Mouse (Mus musculus) thymus, adult 2 months (tissue): ENCODE measurements around the gene Cnn3. TPM values are rescaled to one million over a fixed set of nuclear protein-coding genes. Genes with fewer than 3 reads are reported as not detected.

Experiments
- DNase-seq: peaks from one replicate; pipeline ENCODE4 v3.0.0; 2021
- H3K27ac ChIP-seq: fragments of 200-500 bp; 2 replicates; pipeline ENCODE4 v1.5.1; 2012; ENCODE audit warnings: low read length, control low read depth; ENCODE audit not compliant: control insufficient read depth, insufficient read depth
- H3K27me3 ChIP-seq: fragments of 200-500 bp; 2 replicates; pipeline ENCODE4 v1.6.1; 2012; ENCODE audit warnings: mild to moderate bottlenecking, low read length, moderate library complexity, mixed read lengths; ENCODE audit not compliant: control insufficient read depth, insufficient read depth
- H3K36me3 ChIP-seq: fragments of 200-500 bp; 2 replicates; pipeline ENCODE4 v1.6.1; 2012; ENCODE audit warnings: mild to moderate bottlenecking, low read length, moderate library complexity; ENCODE audit not compliant: control insufficient read depth, insufficient read depth
- H3K4me1 ChIP-seq: fragments of 200-500 bp; replicated peaks from 2 replicates; pipeline ENCODE4 v1.6.1; 2012; ENCODE audit warnings: low read length; ENCODE audit not compliant: control insufficient read depth, insufficient read depth
- H3K4me3 ChIP-seq: fragments of 200-500 bp; 2 replicates; pipeline ENCODE4 v1.5.1; 2012; ENCODE audit warnings: mild to moderate bottlenecking, low read length, control low read depth, moderate library complexity; ENCODE audit not compliant: control insufficient read depth, insufficient read depth
- CTCF ChIP-seq: fragments of 200-500 bp; IDR thresholded peaks from 2 replicates; pipeline ENCODE4 v1.5.1; 2012; ENCODE audit warnings: mild to moderate bottlenecking, control low read depth, low read length, moderate library complexity, borderline replicate concordance; ENCODE audit not compliant: control insufficient read depth, poor library complexity, insufficient read depth; ENCODE audit errors: extremely low read depth
- POLR2A ChIP-seq: fragments of 200-500 bp; IDR thresholded peaks from 2 replicates; pipeline ENCODE4 v1.6.1; 2012; ENCODE audit warnings: mild to moderate bottlenecking, low read length, control low read depth, moderate library complexity; ENCODE audit not compliant: control insufficient read depth, poor library complexity, insufficient read depth; ENCODE audit errors: extremely low read depth
- WGBS: fragments of 180-500 bp; shearing (Covaris S2); methylation state at CpG from one replicate; pipeline ENCODE4 v1.1.7; 2018; 5-methylcytosine and 5-hydroxymethylcytosine counted together
- polyA plus RNA-seq: library from polyadenylated mRNA; depleted of rRNA; stranded (reverse); fragments of >200 nt; gene quantifications from 2 replicates; pipeline ENCODE4 v1.2.3, GENCODE M21; 2012; rRNA removed

Cnn3 gene
- polyA plus RNA-seq = 199 and 212 TPM in 2 replicates

DNA sequence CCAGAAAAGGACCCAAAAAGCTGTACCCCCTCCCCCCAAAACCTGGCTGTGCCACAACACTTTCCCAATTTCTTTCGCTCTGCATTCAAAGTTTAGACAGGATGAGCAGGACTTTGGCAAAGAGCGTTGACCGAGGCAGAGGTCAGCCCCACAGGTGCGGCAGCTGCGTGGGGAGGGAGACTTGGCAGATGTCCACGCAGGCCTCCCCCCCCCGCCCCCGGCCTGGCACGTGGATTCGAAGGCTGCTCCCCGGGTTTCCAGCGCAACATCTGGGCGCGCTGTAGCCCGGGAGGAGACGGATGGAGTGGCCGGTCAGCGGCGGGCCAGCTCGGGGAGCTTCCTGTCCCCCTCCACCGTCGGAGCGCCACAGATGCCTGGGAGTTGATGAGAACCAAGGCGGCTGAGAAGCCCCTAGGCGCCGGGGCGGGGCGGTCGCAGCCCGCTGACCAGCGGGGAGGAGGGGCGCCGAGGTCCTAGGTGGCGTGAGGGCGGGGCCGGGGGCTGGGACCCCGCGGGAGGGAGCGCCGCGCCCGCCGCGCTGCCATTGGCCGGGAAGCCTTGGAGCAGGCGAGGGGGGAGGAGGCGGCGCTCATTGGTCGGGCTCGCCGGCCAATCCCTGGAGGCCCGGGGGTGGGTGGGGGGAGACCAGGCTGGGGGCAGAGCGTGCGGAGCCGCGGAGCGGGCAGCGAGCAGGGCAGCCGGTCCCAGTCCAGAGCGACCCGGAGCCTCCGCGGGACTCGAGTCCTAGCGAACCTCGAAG is at the start of gene Cnn3:
Gene Cnn3, plus strand, starts transcription at position 637 of the 760 bp plus-strand sequence.
- no peaks in the 10 kb centered on the region for H3K27me3 ChIP-seq
- peak; percentile 85 for DNase-seq
- H3K36me3 ChIP-seq = no peaks in the 10 kb centered on the region
- H3K27ac ChIP-seq = no peak within 1 kb of the TSS; the same call in 1 of the 2 replicates
- peaks cover 16% of the 10 kb centered on the region for H3K4me1 ChIP-seq
- under 1% methylated on average over 63 of the region's 66 CpGs for WGBS
- peak; percentile 57; the same call in 1 of the 2 replicates for TF ChIP-seq POLR2A
- TF ChIP-seq CTCF = no peak
- H3K4me3 ChIP-seq = peak within 1 kb of the TSS; percentile 88

DNA sequence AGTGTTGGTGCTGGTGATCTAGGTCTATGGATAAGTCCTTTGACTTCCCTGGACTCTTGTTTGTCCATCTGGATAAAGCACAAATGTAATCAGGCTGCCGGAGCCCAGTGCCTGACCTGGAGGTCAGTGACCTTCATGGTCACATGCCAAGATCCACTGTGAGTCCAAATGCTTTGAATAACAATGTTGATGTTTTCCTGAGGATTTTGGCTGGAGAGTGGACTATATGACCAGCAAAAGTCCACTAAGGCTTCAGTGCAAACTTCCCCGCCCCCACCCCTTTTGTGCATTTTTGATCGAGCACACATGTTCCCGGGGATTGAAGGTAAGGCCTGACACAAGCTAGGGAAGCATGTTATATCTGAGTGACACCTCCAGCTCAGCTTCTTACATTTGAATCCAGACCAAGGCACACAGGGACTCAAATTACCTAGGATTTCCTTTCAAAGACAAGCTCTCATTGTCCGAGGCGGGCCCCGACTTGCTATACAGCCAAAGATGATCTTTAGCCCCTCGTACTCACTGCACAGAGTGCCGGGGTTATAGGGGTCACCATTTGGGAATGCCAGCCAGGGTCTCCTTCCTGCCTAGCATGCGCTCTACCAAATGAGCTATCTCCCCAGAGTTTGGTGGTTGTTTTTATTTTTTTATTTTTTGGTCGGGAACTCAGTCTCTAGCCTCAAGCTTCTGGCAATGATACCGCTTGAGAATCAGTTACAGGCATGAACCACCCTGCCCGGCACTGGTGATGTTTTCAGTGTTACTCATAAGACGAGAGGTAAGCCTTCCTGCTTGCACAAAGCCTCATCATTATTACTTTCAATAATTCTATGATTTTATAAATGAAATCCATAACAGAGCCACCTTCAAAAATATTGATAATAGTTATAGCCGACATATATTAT is 47.3 kb upstream of the Cnn3 start:
- H3K4me1 ChIP-seq = no peaks in the 10 kb centered on the region; the same call in 1 of the 2 replicates
- DNase-seq = no peak
- no peak overlapping the region for H3K4me3 ChIP-seq
- no peak overlapping the region for H3K27ac ChIP-seq
- no peaks in the 10 kb centered on the region for H3K36me3 ChIP-seq
- H3K27me3 ChIP-seq = no peaks in the 10 kb centered on the region
- TF ChIP-seq POLR2A = no peak
- TF ChIP-seq CTCF = no peak
- 94% methylated on average over 15 of the region's 15 CpGs for WGBS

DNA sequence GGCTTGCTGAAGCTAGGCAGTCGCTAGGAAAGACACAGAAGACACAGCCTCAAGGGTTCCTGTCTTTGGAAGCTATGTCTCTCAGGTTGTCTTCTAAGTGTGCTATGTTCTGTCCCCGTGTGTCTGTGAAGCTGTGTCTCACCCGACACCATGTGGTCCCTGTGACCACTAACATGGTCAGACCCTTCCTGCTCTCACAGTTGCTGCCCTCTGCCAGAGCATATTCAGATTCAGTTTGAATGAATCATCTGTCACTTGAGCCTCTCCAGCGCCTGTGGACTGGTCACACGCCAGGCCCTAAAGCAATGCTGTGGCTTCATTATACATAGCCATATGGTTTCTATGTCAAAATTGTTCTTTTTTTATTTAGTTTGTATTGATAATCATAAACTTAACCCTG is 46.6 kb upstream of the Cnn3 start:
- no peaks in the 10 kb centered on the region for H3K27me3 ChIP-seq
- WGBS = 93% methylated on average over 5 of the region's 5 CpGs
- TF ChIP-seq CTCF (no peak), POLR2A (no peak)

DNA sequence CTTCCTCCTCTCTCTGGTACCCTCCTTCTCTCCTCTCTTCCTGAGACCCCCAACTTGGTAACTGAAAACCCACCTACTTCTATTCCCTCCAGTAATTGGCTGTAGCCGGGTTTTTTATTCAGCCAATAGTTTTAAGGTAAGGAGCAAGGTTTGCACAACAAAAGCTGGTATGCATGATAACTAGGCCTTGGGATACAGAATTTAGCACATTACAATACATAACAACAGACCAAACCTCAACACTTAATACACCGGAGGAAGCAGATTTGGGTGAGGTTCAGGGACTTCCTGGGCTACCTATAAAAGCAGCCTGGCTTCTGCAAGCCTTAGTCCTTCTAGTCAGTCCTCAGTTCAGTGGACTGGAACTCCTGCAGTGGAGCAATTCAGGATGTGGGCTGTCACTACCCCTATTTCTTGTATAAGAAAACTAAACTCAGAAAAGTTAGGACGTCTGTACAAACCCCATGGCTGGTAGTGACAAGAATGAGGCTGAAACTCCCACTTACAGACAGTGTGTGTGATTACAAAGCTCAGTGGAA is 38.8 kb upstream of the Cnn3 start:
- Histone ChIP-seq H3K27ac (no peak overlapping the region), H3K4me3 (no peak overlapping the region), H3K4me1 (no peaks in the 10 kb centered on the region), H3K36me3 (no peaks in the 10 kb centered on the region), H3K27me3 (no peaks in the 10 kb centered on the region)
- no peak for DNase-seq
- TF ChIP-seq CTCF (no peak), POLR2A (no peak)
- 66% methylated on average over 3 of the region's 3 CpGs for WGBS

More for the DNA sequence above, 46.6 kb upstream of the Cnn3 start:
- Histone ChIP-seq H3K4me1 (no peaks in the 10 kb centered on the region; the same call in 1 of the 2 replicates), H3K36me3 (no peaks in the 10 kb centered on the region), H3K4me3 (no peak overlapping the region), H3K27ac (no peak overlapping the region)
- no peak for DNase-seq

DNA sequence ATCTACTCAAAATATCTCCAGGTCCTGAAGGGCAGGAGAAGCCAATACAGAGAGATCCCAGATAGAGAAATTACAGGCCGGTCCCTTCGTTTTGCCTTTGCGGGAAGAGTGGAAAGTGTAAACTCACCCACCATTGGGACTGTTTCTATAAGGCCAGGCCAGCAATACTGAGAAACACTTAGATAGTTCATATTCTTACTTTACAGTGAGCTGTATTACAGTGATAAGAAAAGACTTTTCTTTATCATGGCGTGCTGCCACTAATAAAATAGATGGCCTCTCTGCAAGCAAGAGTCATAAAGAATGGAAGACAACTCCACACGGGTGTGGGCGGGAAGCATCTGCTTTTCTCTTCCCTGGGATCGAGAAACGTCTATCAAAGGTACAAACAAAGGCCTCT is 36.9 kb upstream of the Cnn3 start:
- H3K27me3 ChIP-seq = no peaks in the 10 kb centered on the region
- H3K36me3 ChIP-seq = no peaks in the 10 kb centered on the region
- TF ChIP-seq CTCF (no peak), POLR2A (no peak)
- no peak overlapping the region for H3K4me3 ChIP-seq
- 92% methylated on average over 8 of the region's 8 CpGs for WGBS
- no peak overlapping the region for H3K27ac ChIP-seq
- no peak for DNase-seq
- H3K4me1 ChIP-seq = no peaks in the 10 kb centered on the region

DNA sequence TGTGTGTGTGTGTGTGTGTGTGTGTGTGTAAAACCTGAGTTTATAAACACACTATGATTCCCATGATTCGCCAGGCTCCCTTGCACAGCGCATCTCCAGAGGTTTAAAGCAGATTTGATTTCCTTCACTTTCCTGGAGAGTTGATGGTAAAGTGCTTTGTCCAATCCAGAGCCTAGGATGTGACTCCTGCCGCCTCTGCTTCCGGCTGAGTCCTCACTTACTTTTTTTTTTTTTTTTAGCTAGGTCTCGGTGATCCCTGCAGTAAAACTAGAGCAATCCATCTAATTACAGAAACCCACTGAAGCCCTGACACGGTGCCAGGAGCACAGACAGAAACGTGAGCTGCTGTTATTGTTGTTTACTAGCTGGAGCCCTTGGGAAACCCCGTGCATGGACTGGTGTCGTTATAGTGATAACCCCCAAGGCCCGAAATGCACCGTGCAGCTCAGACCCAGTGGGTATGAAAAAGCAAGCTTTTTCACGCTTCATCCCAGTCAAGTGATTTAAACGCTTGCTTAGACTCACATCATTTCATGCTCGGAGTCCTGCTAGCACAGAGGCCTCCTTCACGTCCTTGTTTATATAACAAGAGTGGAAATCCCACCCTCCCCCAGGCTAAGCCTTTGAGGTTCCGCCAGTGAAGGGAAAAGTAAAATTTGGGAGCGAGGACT is 36.3 kb upstream of the Cnn3 start:
- DNase-seq = no peak
- H3K4me3 ChIP-seq = no peak overlapping the region
- no peaks in the 10 kb centered on the region for H3K27me3 ChIP-seq
- H3K36me3 ChIP-seq = no peaks in the 10 kb centered on the region
- no peaks in the 10 kb centered on the region for H3K4me1 ChIP-seq
- 91% methylated on average over 17 of the region's 17 CpGs for WGBS
- no peak overlapping the region for H3K27ac ChIP-seq
- TF ChIP-seq POLR2A = no peak
- no peak for TF ChIP-seq CTCF
